Mouse (Mus musculus) kidney, adult 2 months (tissue): ENCODE measurements around the gene Avpr1b. TPM values are rescaled to one million over a fixed set of nuclear protein-coding genes. Genes with fewer than 3 reads are reported as not detected.

ENCODE experiments used
- DNase-seq: peaks from one replicate; pipeline ENCODE4 v3.0.0; 2021
- H3K27ac ChIP-seq: fragments of 200-500 bp; 2 replicates; pipeline ENCODE4 v1.5.1; 2012; ENCODE audit warnings: low read depth, low read length, control low read depth, inconsistent platforms; ENCODE audit not compliant: insufficient read depth
- H3K27me3 ChIP-seq: fragments of 200-500 bp; replicated peaks from 2 replicates; pipeline ENCODE4 v1.6.1; 2012; ENCODE audit warnings: mild to moderate bottlenecking, moderate library complexity, low read length, inconsistent platforms; ENCODE audit not compliant: control insufficient read depth, insufficient read depth
- H3K36me3 ChIP-seq: fragments of 200-500 bp; 2 replicates; pipeline ENCODE4 v1.6.1; 2012; ENCODE audit warnings: mild to moderate bottlenecking, moderate library complexity, low read length, inconsistent platforms; ENCODE audit not compliant: control insufficient read depth, insufficient read depth
- H3K4me1 ChIP-seq: fragments of 200-500 bp; 2 replicates; pipeline ENCODE4 v1.6.1; 2011; ENCODE audit warnings: low read length; ENCODE audit not compliant: control insufficient read depth, insufficient read depth
- H3K4me3 ChIP-seq: fragments of 200-500 bp; 2 replicates; pipeline ENCODE4 v1.5.1; 2011; ENCODE audit warnings: mild to moderate bottlenecking, low read depth, low read length, control low read depth; ENCODE audit not compliant: insufficient read depth
- CTCF ChIP-seq: fragments of 200-500 bp; conservative IDR thresholded peaks from 2 replicates; pipeline ENCODE4 v1.5.1; 2011; ENCODE audit warnings: low read depth, mild to moderate bottlenecking, control low read depth, low read length, moderate library complexity, mixed read lengths; ENCODE audit not compliant: insufficient read depth, insufficient read length
- POLR2A ChIP-seq: fragments of 200-500 bp; IDR thresholded peaks from one replicate; pipeline ENCODE4 v1.6.1; 2011; ENCODE audit warnings: low read depth, low read length, control low read depth
- WGBS: fragments of 180-500 bp; shearing (Covaris S2); methylation state at CpG from one replicate; pipeline ENCODE4 v1.1.7; 2018; 5-methylcytosine and 5-hydroxymethylcytosine counted together
- polyA plus RNA-seq: library from polyadenylated mRNA; depleted of rRNA; stranded (reverse); fragments of >200 nt; gene quantifications from 2 replicates; pipeline ENCODE4 v1.2.3, GENCODE M21; 2012

Avpr1b gene
- polyA plus RNA-seq, 1 experiment = not detected

GRCm38 (mm10) chr1:131606719-131607118 lies 7.7 kb downstream of the Avpr1b start:
- H3K4me1 ChIP-seq = no peaks in the 10 kb centered on the region
- H3K36me3 ChIP-seq = no peaks in the 10 kb centered on the region
- TF ChIP-seq CTCF (no peak), POLR2A (no peak)
- H3K4me3 ChIP-seq = no peak overlapping the region
- no peaks in the 10 kb centered on the region for H3K27me3 ChIP-seq
- WGBS = 72% methylated on average over 2 of the region's 2 CpGs
- DNase-seq = no peak
- H3K27ac ChIP-seq = no peak overlapping the region

GRCm38 (mm10) chr1:131612556-131613155 lies 13.6 kb downstream of the Avpr1b start:
- WGBS = 49% methylated on average over 4 of the region's 4 CpGs
- Histone ChIP-seq H3K27ac (no peak overlapping the region), H3K4me1 (no peaks in the 10 kb centered on the region), H3K27me3 (no peaks in the 10 kb centered on the region), H3K4me3 (no peak overlapping the region), H3K36me3 (no peaks in the 10 kb centered on the region)
- TF ChIP-seq POLR2A (no peak), CTCF (no peak)
- DNase-seq = peak; percentile 7

GRCm38 (mm10) chr1:131613361-131614133 lies 14.5 kb downstream of the Avpr1b start:
- Histone ChIP-seq H3K27me3 (no peaks in the 10 kb centered on the region), H3K36me3 (no peaks in the 10 kb centered on the region), H3K4me1 (no peaks in the 10 kb centered on the region), H3K27ac (no peak overlapping the region), H3K4me3 (no peak overlapping the region)
- peak; percentile 68 for DNase-seq
- TF ChIP-seq POLR2A = no peak
- peak; percentile 76 for TF ChIP-seq CTCF
- 75% methylated on average over 16 of the region's 16 CpGs for WGBS

GRCm38 (mm10) chr1:131614641-131615040 lies 15.6 kb downstream of the Avpr1b start:
- 67% methylated on average over 6 of the region's 6 CpGs for WGBS
- H3K27me3 ChIP-seq = no peaks in the 10 kb centered on the region
- H3K4me3 ChIP-seq = no peak overlapping the region
- DNase-seq = no peak
- TF ChIP-seq CTCF (no peak), POLR2A (no peak)
- H3K36me3 ChIP-seq = no peaks in the 10 kb centered on the region
- no peaks in the 10 kb centered on the region for H3K4me1 ChIP-seq
- H3K27ac ChIP-seq = no peak overlapping the region

GRCm38 (mm10) chr1:131616131-131616530 lies 17.1 kb downstream of the Avpr1b start:
- no peaks in the 10 kb centered on the region for H3K27me3 ChIP-seq
- no peak overlapping the region for H3K4me3 ChIP-seq
- no peak for DNase-seq
- TF ChIP-seq CTCF (no peak), POLR2A (no peak)
- no peaks in the 10 kb centered on the region for H3K4me1 ChIP-seq
- H3K36me3 ChIP-seq = no peaks in the 10 kb centered on the region
- 90% methylated on average over 1 of the region's 1 CpGs for WGBS
- H3K27ac ChIP-seq = no peak overlapping the region

GRCm38 (mm10) chr1:131616546-131617220 lies 17.6 kb downstream of the Avpr1b start:
- DNase-seq = no peak
- WGBS = 82% methylated on average over 5 of the region's 5 CpGs
- no peak overlapping the region for H3K27ac ChIP-seq
- no peak for TF ChIP-seq POLR2A
- no peak for TF ChIP-seq CTCF
- no peaks in the 10 kb centered on the region for H3K36me3 ChIP-seq
- no peaks in the 10 kb centered on the region for H3K27me3 ChIP-seq
- no peak overlapping the region for H3K4me3 ChIP-seq
- H3K4me1 ChIP-seq = no peaks in the 10 kb centered on the region

- Histone ChIP-seq H3K27me3 (no peaks in the 10 kb centered on the region), H3K27ac (no peak overlapping the region), H3K4me1 (no peaks in the 10 kb centered on the region), H3K36me3 (no peaks in the 10 kb centered on the region), H3K4me3 (no peak overlapping the region)
- TF ChIP-seq POLR2A (no peak), CTCF (peak; percentile 23; the same call in 1 of the 2 replicates)
- no peak for DNase-seq
- 81% methylated on average over 1 of the region's 1 CpGs for WGBS
These were observed 19.5 kb downstream of the Avpr1b start for GRCm38 (mm10) chr1:131618576-131618975.
